Mouse (Mus musculus) intestine, embryonic 16.5 days (tissue): Measurements from ENCODE around the gene Cdk4. TPM values are rescaled to one million over a fixed set of nuclear protein-coding genes. Genes with fewer than 3 reads are reported as not detected.
"Not testable (repeated sequence)": the region's sequence is repeated elsewhere in the genome, so short reads cannot be mapped to it uniquely, and the experiment has no call there.

ENCODE experiments used
- ATAC-seq: fragments of 200-750 bp; cut with Nextera tagmentation; 2 replicates; pipeline ENCODE4 v1.8.0; 2017; ENCODE audit warnings: moderate TSS enrichment, moderate library complexity
- H3K27ac ChIP-seq: fragments of 300-500 bp; sonication (generic); 2 replicates; pipeline ENCODE4 v1.5.1; 2014; ENCODE audit warnings: mild to moderate bottlenecking, low read length
- H3K27me3 ChIP-seq: fragments of 300-500 bp; sonication (generic); replicated peaks from 2 replicates; pipeline ENCODE4 v1.6.1; 2014; ENCODE audit warnings: low read length, control low read depth, mixed read lengths; ENCODE audit not compliant: control insufficient read depth, insufficient read depth
- H3K36me3 ChIP-seq: fragments of 300-500 bp; sonication (generic); 2 replicates; pipeline ENCODE4 v1.6.1; 2014; ENCODE audit warnings: low read length, control low read depth; ENCODE audit not compliant: control insufficient read depth, insufficient read depth
- H3K4me1 ChIP-seq: fragments of 300-500 bp; sonication (generic); 2 replicates; pipeline ENCODE4 v1.6.1; 2014; ENCODE audit warnings: low read length, control low read depth, mixed read lengths; ENCODE audit not compliant: control insufficient read depth, insufficient read depth
- H3K4me2 ChIP-seq: fragments of 300-500 bp; sonication (generic); 2 replicates; pipeline ENCODE4 v1.6.1; 2014; ENCODE audit warnings: low read depth, low read length, control low read depth
- H3K4me3 ChIP-seq: fragments of 300-500 bp; sonication (generic); 2 replicates; pipeline ENCODE4 v1.5.1; 2014; ENCODE audit warnings: mild to moderate bottlenecking, low read length
- H3K9ac ChIP-seq: fragments of 300-500 bp; sonication (generic); 2 replicates; pipeline ENCODE4 v1.6.1; 2014; ENCODE audit warnings: low read depth, low read length
- H3K9me3 ChIP-seq: fragments of 300-500 bp; sonication (generic); 2 replicates; pipeline ENCODE4 v1.6.1; 2016; ENCODE audit warnings: low read length, control low read depth; ENCODE audit not compliant: control insufficient read depth
- WGBS: fragments of 180-500 bp; shearing (Covaris S2); extraction: QIAGEN DNeasy Blood & Tissue Kit; methylation state at CpG from one replicate; pipeline ENCODE4 v1.1.7; 2014; 5-methylcytosine and 5-hydroxymethylcytosine counted together
- polyA plus RNA-seq: library from polyadenylated mRNA; unstranded; fragments of >200 nt; fragmentation: Nextera tagmentation; extraction: Ambion mirVana; gene quantifications from 2 replicates; pipeline ENCODE4 v1.2.1, GENCODE M21; 2015

Gene Cdk4
- polyA plus RNA-seq, 1 experiment from 2014 or later, result 1,595 TPM

DNA sequence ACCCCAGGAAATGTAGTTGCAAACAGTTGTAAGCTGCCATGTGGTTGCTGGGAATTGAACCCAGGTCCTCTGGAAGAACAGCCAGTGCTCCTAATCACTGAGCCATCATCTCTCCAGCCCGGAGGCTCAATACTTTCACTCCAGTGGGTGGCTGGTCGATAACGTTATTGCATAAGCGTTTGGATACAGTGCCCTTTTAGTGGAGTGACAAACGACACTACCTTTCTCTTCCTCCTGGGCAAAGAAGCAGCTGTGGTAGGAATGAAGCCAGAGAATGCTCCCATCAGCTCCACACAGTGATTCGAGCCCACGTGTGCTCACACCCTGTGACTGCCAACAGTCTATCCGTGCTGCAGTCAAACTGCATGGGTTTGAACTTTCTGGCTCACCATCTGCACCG, 7.9 kb downstream of the Cdk4 start:
- Histone ChIP-seq H3K27ac (no peak overlapping the region), H3K4me1 (peaks cover 23% of the 10 kb centered on the region), H3K9ac (peak overlapping the region; percentile 80; the same call in 1 of the 2 replicates), H3K4me3 (peak overlapping the region; percentile 69), H3K9me3 (no peaks in the 10 kb centered on the region), H3K36me3 (peaks cover 16% of the 10 kb centered on the region), H3K27me3 (peaks cover 7% of the 10 kb centered on the region; the same call in 1 of the 2 replicates), H3K4me2 (peak overlapping the region; percentile 94)
- ATAC-seq, result no peak
- 64% methylated on average over 9 of the region's 9 CpGs for WGBS

GRCm38 (mm10) chr10:127072270-127072669, 8.9 kb downstream of the Cdk4 start:
- H3K4me2 ChIP-seq, H3K9ac ChIP-seq, H3K4me3 ChIP-seq, H3K36me3 ChIP-seq, H3K27me3 ChIP-seq, ATAC-seq, H3K9me3 ChIP-seq, H3K27ac ChIP-seq: not testable (repeated sequence)
- H3K4me1 ChIP-seq, result peaks cover 16% of the 10 kb centered on the region
- WGBS, result 81% methylated on average over 4 of the region's 4 CpGs

DNA sequence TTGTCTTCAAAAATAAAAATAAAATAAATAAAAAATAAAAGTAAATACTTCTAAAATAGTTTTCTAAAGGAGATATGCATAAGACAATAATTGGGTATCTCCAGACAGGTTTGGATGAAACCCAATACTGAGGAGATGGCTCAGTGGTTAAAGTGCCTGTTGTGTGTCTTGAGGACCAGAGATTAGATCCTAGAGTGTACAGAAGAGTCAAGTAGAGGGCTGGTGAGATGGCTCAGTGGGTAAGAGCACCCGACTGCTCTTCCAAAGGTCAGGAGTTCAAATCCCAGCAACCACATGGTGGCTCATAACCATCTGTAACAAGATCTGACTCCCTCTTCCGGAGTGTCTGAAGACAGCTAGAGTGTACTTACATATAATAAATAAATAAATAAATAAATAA, 9.6 kb downstream of the Cdk4 start:
- ATAC-seq, H3K36me3 ChIP-seq, H3K9me3 ChIP-seq, H3K27ac ChIP-seq, H3K4me3 ChIP-seq, H3K4me2 ChIP-seq, H3K9ac ChIP-seq: not testable (repeated sequence)
- Histone ChIP-seq H3K27me3 (peaks cover 14% of the 10 kb centered on the region), H3K4me1 (peaks cover 17% of the 10 kb centered on the region)
- WGBS, result 65% methylated on average over 2 of the region's 2 CpGs

GRCm38 (mm10) chr10:127073981-127074380, 10.6 kb downstream of the Cdk4 start:
- H3K4me3 ChIP-seq, result no peak overlapping the region
- no peak overlapping the region for H3K9ac ChIP-seq
- 91% methylated on average over 1 of the region's 1 CpGs for WGBS
- no peaks in the 10 kb centered on the region for H3K36me3 ChIP-seq
- peaks cover 21% of the 10 kb centered on the region for H3K4me1 ChIP-seq
- no peak for ATAC-seq
- peaks cover 23% of the 10 kb centered on the region for H3K27me3 ChIP-seq
- no peak overlapping the region for H3K27ac ChIP-seq
- H3K9me3 ChIP-seq, result no peaks in the 10 kb centered on the region
- no peak overlapping the region for H3K4me2 ChIP-seq

- no peak for ATAC-seq
- Histone ChIP-seq H3K4me1 (peaks cover 27% of the 10 kb centered on the region), H3K27ac (no peak within 1 kb of the TSS), H3K36me3 (no peaks in the 10 kb centered on the region), H3K4me3 (no peak within 1 kb of the TSS), H3K9ac (no peak within 1 kb of the TSS), H3K9me3 (no peaks in the 10 kb centered on the region), H3K4me2 (no peak within 1 kb of the TSS), H3K27me3 (peaks cover 34% of the 10 kb centered on the region)
- WGBS, result 59% methylated on average over 9 of the region's 9 CpGs
Observed at GRCm38 (mm10) chr10:127075080-127075479, 11.7 kb downstream of the Cdk4 start, which contains the start of gene Agap2. Gene Agap2 (plus strand): TSS chr10:127075284.

- WGBS, result 68% methylated on average over 8 of the region's 8 CpGs
- Histone ChIP-seq H3K4me2 (no peak overlapping the region), H3K9ac (no peak overlapping the region), H3K4me3 (no peak overlapping the region), H3K4me1 (peaks cover 32% of the 10 kb centered on the region), H3K27me3 (peaks cover 40% of the 10 kb centered on the region), H3K27ac (no peak overlapping the region), H3K36me3 (no peaks in the 10 kb centered on the region), H3K9me3 (no peaks in the 10 kb centered on the region)
- no peak for ATAC-seq
Observed at GRCm38 (mm10) chr10:127075651-127076050, 12.3 kb downstream of the Cdk4 start.

GRCm38 (mm10) chr10:127076082-127076481, 12.7 kb downstream of the Cdk4 start:
- Histone ChIP-seq H3K4me3 (no peak overlapping the region), H3K27ac (no peak overlapping the region), H3K27me3 (peaks cover 44% of the 10 kb centered on the region), H3K4me1 (peaks cover 33% of the 10 kb centered on the region), H3K4me2 (no peak overlapping the region), H3K9ac (no peak overlapping the region), H3K9me3 (no peaks in the 10 kb centered on the region), H3K36me3 (no peaks in the 10 kb centered on the region)
- ATAC-seq, result no peak
- 33% methylated on average over 4 of the region's 4 CpGs for WGBS

DNA sequence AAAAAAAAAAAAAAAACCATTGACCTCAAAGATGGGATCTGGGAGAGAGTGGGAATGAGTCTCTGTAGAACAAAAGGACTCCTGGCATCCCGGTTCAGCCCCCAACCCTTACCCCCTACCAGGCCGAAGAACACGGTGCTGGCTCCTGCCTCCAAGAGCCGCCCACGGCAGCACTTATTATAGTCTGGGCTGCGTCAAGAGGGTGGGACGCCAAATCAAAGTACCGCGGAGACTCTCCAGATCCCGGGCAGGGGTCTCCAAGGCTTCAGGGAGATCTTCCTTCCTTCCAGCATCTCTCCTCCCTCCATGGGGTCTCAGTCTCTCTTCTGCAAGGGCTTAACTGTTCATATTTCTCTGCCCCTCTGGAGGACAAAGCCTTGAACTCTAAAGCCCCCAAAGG, 14.2 kb downstream of the Cdk4 start:
- H3K4me2 ChIP-seq, result no peak overlapping the region
- H3K9me3 ChIP-seq, result no peaks in the 10 kb centered on the region
- ATAC-seq, result no peak
- H3K4me3 ChIP-seq, result no peak overlapping the region
- no peak overlapping the region for H3K9ac ChIP-seq
- H3K27me3 ChIP-seq, result peaks cover 56% of the 10 kb centered on the region
- WGBS, result 8% methylated on average over 10 of the region's 10 CpGs
- H3K27ac ChIP-seq, result no peak overlapping the region
- H3K4me1 ChIP-seq, result peaks cover 40% of the 10 kb centered on the region
- no peaks in the 10 kb centered on the region for H3K36me3 ChIP-seq

DNA sequence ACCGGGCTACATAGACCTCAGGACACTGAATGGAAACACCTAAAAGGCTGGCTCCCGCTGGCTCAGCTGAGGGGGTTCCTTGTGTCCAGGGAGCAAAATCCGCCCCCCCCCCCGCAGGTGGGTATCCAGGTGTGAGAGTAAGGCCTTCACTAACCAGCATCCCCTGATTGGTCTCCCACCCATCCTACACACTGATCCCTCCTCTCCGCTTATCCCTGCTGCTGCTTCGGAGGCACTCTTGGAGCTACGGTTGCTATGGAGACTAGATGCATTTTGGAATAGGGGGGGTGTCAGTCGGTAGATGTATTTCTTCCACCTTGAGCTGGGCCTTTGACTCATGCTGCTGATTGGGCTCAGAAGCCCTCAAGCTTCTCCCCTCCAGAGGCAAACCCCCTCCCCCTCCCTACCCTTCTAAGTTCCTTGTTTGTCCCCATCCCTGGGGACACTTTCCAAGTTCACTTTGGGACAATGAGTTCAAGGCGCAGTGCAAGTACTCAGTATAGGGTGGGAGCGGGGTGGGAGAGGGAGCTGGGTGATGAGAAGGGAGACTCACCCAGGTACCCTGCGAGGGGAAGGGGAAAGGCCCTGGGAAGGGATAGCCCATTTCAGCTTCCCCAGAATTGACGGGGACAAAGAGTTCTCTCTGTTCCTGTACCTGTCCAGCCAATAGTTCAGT, 14.8 kb downstream of the Cdk4 start:
- Histone ChIP-seq H3K4me3 (peak overlapping the region; percentile 51), H3K4me1 (peaks cover 40% of the 10 kb centered on the region), H3K4me2 (peak overlapping the region; percentile 77), H3K36me3 (no peaks in the 10 kb centered on the region), H3K27me3 (peaks cover 59% of the 10 kb centered on the region), H3K9ac (no peak overlapping the region), H3K27ac (no peak overlapping the region), H3K9me3 (no peaks in the 10 kb centered on the region)
- no peak for ATAC-seq
- WGBS, result 4% methylated on average over 12 of the region's 12 CpGs
